Mouse (Mus musculus): ENCODE results near the gene Apbb2. TPM values are rescaled to one million over a fixed set of nuclear protein-coding genes. Genes with fewer than 3 reads are reported as not detected.
"Not testable (repeated sequence)": the region's sequence is repeated elsewhere in the genome, so short reads cannot be mapped to it uniquely, and the experiment has no call there.

The Apbb2 gene
- polyA plus RNA-seq, 1 experiment = 47.9 TPM

DNA sequence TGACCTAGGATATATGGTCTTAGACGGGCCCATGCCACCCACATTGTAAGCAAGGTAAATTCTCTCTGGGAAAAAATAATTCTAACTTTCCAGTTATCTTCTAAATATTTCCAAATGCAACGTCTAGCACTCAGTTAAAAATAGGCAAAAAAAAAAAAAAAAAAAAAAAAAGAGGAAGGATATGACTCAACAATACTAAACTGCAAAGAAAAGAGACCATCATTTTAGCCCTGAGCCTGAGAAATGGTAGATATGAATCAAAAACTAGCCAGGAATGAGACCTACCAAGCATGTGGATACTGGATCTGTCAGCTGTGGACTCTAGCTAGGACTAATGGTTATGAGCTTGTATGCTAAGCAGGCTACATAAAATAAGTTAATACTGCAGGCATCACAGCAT is 338.9 kb downstream of the Apbb2 start:
- DNase-seq (ENCODE audit: low read depth) = no peak
- TF ChIP-seq POLR2A (IDR thresholded peaks at IDR 0.05; ENCODE audit: borderline replicate concordance, extremely low read depth, insufficient read depth, insufficient read length, poor library complexity, severe bottlenecking) (no peak), CTCF (IDR thresholded peaks at IDR 0.05; ENCODE audit: borderline replicate concordance, extremely low read depth, insufficient read depth, insufficient read length) (no peak)

DNA sequence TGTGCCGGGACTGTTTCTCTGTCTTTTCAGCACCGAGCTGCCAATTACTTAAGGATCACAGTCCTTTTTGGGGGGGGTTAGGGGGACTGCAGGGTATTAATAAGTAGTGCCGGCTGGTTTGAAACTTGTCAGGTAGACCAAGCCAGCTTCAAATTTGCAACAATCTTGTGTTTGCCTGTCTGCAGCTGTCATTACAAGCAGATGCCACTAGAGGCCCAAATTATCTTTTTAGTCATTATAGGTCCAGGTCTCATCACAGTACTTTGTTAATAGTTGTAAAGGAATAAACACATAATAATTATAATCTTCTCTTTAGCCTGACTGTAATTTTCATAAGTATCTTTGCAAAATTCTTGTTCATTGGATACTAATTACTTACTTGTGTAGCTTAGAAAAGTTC is 344.2 kb downstream of the Apbb2 start:
- TF ChIP-seq POLR2A (IDR thresholded peaks at IDR 0.05; ENCODE audit: borderline replicate concordance, extremely low read depth, insufficient read depth, insufficient read length, poor library complexity, severe bottlenecking) = no peak
- TF ChIP-seq CTCF (IDR thresholded peaks at IDR 0.05; ENCODE audit: borderline replicate concordance, extremely low read depth, insufficient read depth, insufficient read length) = peak; percentile 39; the same call in 1 of the 2 replicates
- DNase-seq (ENCODE audit: low read depth) = peak; percentile 26

DNA sequence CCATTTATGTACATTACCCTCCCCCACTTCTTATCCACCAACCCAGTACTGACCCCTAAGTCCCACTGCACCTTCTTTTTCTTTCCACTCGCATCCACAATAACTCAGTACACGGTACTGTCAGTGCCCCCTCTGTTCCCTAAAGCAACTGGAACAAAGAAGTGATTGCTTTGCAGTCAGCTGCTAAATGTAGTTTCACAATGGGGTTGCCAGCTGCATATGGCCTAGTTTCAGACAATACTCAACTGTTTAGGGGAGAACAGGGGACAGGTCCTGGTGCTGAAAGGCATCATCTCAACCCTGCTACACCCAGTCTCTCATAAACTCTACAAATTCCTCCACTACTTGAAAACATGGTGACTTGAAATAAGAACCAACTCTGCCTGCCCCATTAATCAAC is 347.4 kb downstream of the Apbb2 start:
- no peak for TF ChIP-seq CTCF (IDR thresholded peaks at IDR 0.05; ENCODE audit: borderline replicate concordance, extremely low read depth, insufficient read depth, insufficient read length)
- TF ChIP-seq POLR2A (IDR thresholded peaks at IDR 0.05; ENCODE audit: borderline replicate concordance, extremely low read depth, insufficient read depth, insufficient read length, poor library complexity, severe bottlenecking) = no peak
- DNase-seq (ENCODE audit: low read depth) = no peak

DNA sequence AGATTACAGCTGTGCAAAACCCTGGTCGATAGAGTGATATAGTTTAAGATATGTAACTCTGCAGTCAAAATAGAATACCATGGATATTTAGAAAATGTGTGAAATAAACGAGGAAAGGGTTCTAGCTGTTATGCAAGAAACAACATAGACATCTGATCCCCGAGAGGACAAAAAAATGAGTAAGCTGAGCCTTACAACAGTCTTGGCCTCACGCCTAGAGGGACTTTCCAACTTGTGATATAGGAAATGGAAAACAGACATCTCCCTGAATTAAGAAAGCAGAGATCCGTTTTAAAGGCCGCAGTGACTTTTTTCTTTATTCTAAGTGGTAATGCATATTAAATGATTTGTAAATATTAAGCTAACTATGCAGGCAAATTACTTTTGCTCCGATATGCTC is 349.0 kb downstream of the Apbb2 start:
- DNase-seq (ENCODE audit: low read depth) = peak; percentile 6

DNA sequence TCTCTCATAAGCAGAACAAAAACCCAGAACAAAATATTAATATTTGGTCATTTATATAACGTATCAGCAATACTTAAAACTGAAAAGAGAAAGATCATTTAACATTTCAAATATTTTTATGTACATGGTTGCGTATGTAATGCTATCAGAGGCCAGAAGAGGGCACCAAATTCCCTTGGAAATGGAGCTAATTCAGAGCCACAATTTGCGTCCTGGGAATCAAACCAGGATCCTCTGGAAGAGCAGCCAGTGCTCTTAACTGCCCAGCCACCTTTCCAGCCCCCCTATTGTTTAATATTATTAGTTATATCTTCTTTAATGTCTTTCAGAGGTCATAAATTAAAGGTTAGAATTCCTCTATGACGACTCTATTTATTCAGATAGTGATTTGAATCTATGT is 355.2 kb downstream of the Apbb2 start:
- peak; percentile 68 for DNase-seq (ENCODE audit: low read depth)
- peak; percentile 56; the same call in 1 of the 2 replicates for TF ChIP-seq CTCF (IDR thresholded peaks at IDR 0.05; ENCODE audit: borderline replicate concordance, extremely low read depth, insufficient read depth, insufficient read length)
- TF ChIP-seq POLR2A (IDR thresholded peaks at IDR 0.05; ENCODE audit: borderline replicate concordance, extremely low read depth, insufficient read depth, insufficient read length, poor library complexity, severe bottlenecking) = no peak

More for the DNA sequence above, 349.0 kb downstream of the Apbb2 start:
- TF ChIP-seq CTCF (IDR thresholded peaks at IDR 0.05; ENCODE audit: borderline replicate concordance, extremely low read depth, insufficient read depth, insufficient read length) (no peak), POLR2A (IDR thresholded peaks at IDR 0.05; ENCODE audit: borderline replicate concordance, extremely low read depth, insufficient read depth, insufficient read length, poor library complexity, severe bottlenecking) (no peak)

DNA sequence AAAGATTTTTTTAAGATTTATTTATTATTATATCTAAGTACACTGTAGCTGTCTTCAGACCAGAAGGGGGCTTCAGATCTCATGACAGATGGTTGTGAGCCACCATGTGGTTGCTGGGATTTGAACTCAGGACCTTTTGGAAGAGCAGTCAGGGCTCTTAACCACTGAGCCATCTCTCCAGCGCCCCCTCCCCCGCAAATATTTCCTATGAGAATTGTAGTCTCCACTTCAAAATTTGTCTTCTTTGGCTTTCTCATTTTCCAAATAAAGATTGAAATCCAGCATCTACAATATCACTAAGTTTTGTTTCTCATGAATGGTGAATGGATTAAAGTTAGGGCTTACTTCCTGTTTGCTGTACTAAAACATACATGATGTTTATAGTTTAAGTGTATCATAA is 356.1 kb downstream of the Apbb2 start:
- no peak for DNase-seq (ENCODE audit: low read depth)
- TF ChIP-seq POLR2A (IDR thresholded peaks at IDR 0.05; ENCODE audit: borderline replicate concordance, extremely low read depth, insufficient read depth, insufficient read length, poor library complexity, severe bottlenecking) (no peak), CTCF (IDR thresholded peaks at IDR 0.05; ENCODE audit: borderline replicate concordance, extremely low read depth, insufficient read depth, insufficient read length) (no peak)

DNA sequence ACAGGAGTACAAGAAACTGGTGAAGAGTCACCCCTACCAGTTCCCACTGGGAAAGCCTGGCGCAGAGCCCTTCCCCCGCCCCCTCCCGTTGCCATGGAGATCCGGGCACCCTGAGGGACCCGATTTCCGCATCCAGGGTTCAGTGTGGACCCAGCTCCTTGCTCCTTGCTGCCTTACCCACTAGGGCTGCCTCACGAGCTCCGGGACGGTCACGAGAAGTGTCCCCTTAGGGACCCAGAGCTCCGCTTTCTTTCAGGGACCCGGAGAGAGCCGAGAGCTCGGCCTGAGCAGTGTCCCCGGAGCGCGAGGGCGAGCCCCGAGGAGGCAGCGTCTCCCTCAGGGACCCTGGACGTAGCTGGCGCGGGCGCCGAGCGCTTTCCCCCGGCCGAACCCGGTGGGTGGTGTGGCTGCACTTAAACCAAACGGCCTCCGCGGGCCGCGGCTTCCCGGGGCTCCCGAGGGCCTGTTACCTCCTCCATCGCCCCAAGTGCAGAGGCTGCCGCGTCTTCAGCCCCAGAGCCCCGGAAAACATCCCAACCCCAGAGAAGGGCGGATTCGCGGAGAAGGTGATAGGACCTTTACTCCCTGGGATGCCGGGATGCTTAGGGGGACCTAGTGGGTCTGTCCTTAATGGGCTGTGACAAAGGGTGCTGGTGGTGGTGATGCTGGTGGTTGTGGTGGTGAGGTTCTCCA is 358.7 kb downstream of the Apbb2 start, which contains the start of gene Nsun7:
Gene Nsun7, plus strand, starts transcription at position 142 of the 693 bp plus-strand sequence.
- TF ChIP-seq POLR2A (IDR thresholded peaks at IDR 0.05; ENCODE audit: borderline replicate concordance, extremely low read depth, insufficient read depth, insufficient read length, poor library complexity, severe bottlenecking) = 0 out of 2 replicates have a peak, but pooled peaks have one; percentile 6
- TF ChIP-seq CTCF (IDR thresholded peaks at IDR 0.05; ENCODE audit: borderline replicate concordance, extremely low read depth, insufficient read depth, insufficient read length) = no peak
- peak; percentile 85 for DNase-seq (ENCODE audit: low read depth)

DNA sequence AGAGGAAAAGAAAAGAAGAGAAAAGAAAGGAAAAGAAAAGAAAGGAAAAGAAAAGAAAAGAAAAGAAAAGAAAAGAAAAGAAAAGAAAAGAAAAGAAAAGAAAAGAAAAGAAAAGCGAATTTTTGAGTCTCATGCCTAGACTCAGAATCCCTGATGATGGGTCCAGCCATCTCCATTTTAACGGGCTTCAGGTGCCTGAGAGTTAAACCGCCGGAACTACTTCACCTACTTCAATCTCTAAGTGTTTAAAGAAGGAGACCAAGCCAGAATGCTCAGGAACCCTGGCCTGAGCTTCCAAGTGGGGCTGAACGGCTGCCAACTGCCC is 359.2 kb downstream of the Apbb2 start:
- DNase-seq (ENCODE audit: low read depth) = not testable (repeated sequence)

DNA sequence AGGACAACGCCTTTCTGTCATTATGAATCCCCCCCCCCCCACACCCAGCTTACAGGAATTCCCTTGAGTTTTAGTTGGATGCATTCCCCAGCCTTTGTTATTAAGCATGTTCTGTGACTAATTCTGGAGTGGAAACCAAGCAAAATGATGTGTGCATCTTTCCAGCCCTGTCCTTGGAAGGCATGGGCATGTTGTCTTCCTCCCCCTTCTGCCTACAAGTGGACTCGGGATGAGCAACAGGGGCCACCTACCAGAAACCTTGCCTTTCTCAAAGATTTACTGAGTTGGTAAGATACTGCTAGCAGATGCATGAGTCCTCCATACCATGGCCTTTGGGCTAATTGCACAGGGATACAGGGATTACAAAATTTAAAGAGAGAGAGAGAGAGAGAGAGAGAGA is 359.6 kb downstream of the Apbb2 start:
- no peak for TF ChIP-seq POLR2A (IDR thresholded peaks at IDR 0.05; ENCODE audit: borderline replicate concordance, extremely low read depth, insufficient read depth, insufficient read length, poor library complexity, severe bottlenecking)
- no peak for TF ChIP-seq CTCF (IDR thresholded peaks at IDR 0.05; ENCODE audit: borderline replicate concordance, extremely low read depth, insufficient read depth, insufficient read length)

DNA sequence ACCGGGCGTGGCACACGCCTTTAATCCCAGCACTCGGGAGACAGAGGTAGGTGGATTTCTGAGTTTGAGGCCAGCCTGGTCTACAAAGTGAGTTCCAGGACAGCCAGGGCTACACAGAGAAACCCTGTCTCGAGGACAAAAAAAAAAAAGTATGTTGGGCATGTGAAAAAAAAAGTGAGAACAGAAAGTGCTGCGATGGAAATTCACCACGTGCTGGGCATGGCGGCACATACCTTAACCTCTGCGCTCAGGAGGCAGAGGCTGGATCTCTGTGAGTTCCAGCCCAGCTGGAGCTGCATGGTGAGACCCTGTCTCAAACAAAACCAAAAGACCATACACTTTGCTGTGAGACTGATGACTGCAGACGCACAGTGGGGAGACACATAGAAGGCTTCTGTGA is 363.5 kb downstream of the Apbb2 start:
- TF ChIP-seq CTCF (IDR thresholded peaks at IDR 0.05; ENCODE audit: borderline replicate concordance, extremely low read depth, insufficient read depth, insufficient read length) = no peak
- TF ChIP-seq POLR2A (IDR thresholded peaks at IDR 0.05; ENCODE audit: borderline replicate concordance, extremely low read depth, insufficient read depth, insufficient read length, poor library complexity, severe bottlenecking) = no peak
- DNase-seq (ENCODE audit: low read depth) = no peak

More for the DNA sequence above, 359.6 kb downstream of the Apbb2 start:
- DNase-seq (ENCODE audit: low read depth) = no peak

DNA sequence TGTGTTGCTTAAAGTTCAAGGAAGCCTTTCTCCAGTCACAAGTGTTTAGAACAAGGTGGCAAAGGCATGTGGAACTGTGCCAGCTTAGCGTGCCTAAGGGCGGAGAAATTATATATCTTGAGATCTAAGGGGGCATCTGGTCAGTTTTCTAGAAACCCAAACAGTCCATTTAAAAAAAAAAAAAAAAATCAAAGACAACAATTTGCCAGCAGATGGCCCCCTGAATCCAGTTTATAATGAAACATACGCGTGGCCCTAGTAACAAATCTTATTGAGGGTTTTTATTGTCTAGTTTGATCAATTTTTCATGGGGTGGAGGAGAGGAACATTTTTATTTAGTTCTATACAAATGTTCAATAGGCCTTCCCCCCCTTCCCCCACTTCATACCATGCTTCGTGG is 365.4 kb downstream of the Apbb2 start:
- TF ChIP-seq POLR2A (IDR thresholded peaks at IDR 0.05; ENCODE audit: borderline replicate concordance, extremely low read depth, insufficient read depth, insufficient read length, poor library complexity, severe bottlenecking) (no peak), CTCF (IDR thresholded peaks at IDR 0.05; ENCODE audit: borderline replicate concordance, extremely low read depth, insufficient read depth, insufficient read length) (no peak)
- DNase-seq (ENCODE audit: low read depth) = peak; percentile 45

Other genes starting within 250 kb of the Apbb2 start
- gene Uchl1, start 57.3 kb upstream of the Apbb2 start, polyA plus RNA-seq (2012; rRNA removed) = 1,464 and 1,575 TPM in 2 replicates
- 22.3 and 37.8 TPM in 2 replicates for gene Limch1, start 127.0 kb upstream of the Apbb2 start, polyA plus RNA-seq (2012; rRNA removed)